Mouse (Mus musculus) embryonic stem cell, embryonic (primary cell): Measurements from ENCODE around the gene Apod.
"Not testable (repeated sequence)": the region's sequence is repeated elsewhere in the genome, so short reads cannot be mapped to it uniquely, and the experiment has no call there.

Experiments used
- CTCF ChIA-PET, 4 experiments: fragments of 300-600 bp in 2 of 4; fragments of 350-600 bp in 2 of 4; sonication (Branson Sonifier 250); formaldehyde crosslinking; loops; one replicate each; lab custom pipeline; 2022; ENCODE audit warnings: inconsistent platforms in 2 of 4; lab: Charles Lee
- POLR2A ChIA-PET, 4 experiments: fragments of 300-600 bp in 2 of 4; fragments of 350-600 bp in 2 of 4; sonication (Branson Sonifier 250); formaldehyde crosslinking; loops; one replicate each; lab custom pipeline; 2022; ENCODE audit warnings: antibody characterized with exemption in 4 of 4, inconsistent platforms in 1 of 4; lab: Charles Lee

The Apod gene

GRCm38 (mm10) chr16:31329668-31330067, 15.1 kb upstream of the Apod start:
- ChIA-PET POLR2A (interaction anchor here in 2 of 4 experiments (0.5 to 1.5 kb wide), 5 partner anchors 11 to 1721 kb away, joined by 3 to 7 read pairs (median 6); no protein-coding TSS in a partner anchor), CTCF (interaction anchor here (0.5 to 1.3 kb wide), 6 partner anchors 13 to 1072 kb away, joined by 3 to 5 read pairs (median 3); no protein-coding TSS in a partner anchor)

GRCm38 (mm10) chr16:31327891-31328290, 13.3 kb upstream of the Apod start:
- POLR2A ChIA-PET: interaction anchor here in 3 of 4 experiments (0.7 to 4.3 kb wide), 18 partner anchors 9 to 96 kb away, joined by 3 to 14 read pairs (median 4); no protein-coding TSS in a partner anchor
- CTCF ChIA-PET: no interaction called here

- ChIA-PET POLR2A (interaction anchor here in 3 of 4 experiments (0.7 to 4.3 kb wide), 20 partner anchors 9 to 323 kb away, joined by 3 to 14 read pairs (median 4); partner anchors contain the start of gene Xxylt1 (in 1 of the 3)), CTCF (no interaction called here)
These were observed 12.8 kb upstream of the Apod start for GRCm38 (mm10) chr16:31327430-31327829.

- ChIA-PET CTCF (interaction anchor here in 1 of 4 experiments (0.5 kb wide), 1 partner anchor 1118 kb away, joined by 3 read pairs; no protein-coding TSS in a partner anchor), POLR2A (interaction anchor here in 3 of 4 experiments (0.8 to 4.3 kb wide), 16 partner anchors 11 to 1043 kb away, joined by 3 to 14 read pairs (median 6); partner anchors contain the start of genes Apod (in 1 of the 3) and Xxylt1 (in 1 of the 3))
These were observed 12.1 kb upstream of the Apod start for GRCm38 (mm10) chr16:31326679-31327078.

- ChIA-PET CTCF (interaction anchor here in 1 of 4 experiments (1.1 kb wide), 1 partner anchor 26 kb away, joined by 3 read pairs; no protein-coding TSS in a partner anchor), POLR2A (interaction anchor here in 3 of 4 experiments (0.6 to 4.3 kb wide), 19 partner anchors 10 to 1174 kb away, joined by 3 to 14 read pairs (median 4); partner anchors contain the start of genes Acap2 (in 2 of the 3), Apod (in 1 of the 3) and Xxylt1 (in 1 of the 3))
These were observed 11.4 kb upstream of the Apod start for GRCm38 (mm10) chr16:31325966-31326365.

GRCm38 (mm10) chr16:31325120-31325519, 10.5 kb upstream of the Apod start:
- CTCF ChIA-PET: interaction anchor here in 1 of 4 experiments (1.0 to 1.1 kb wide), 2 partner anchors 25 to 135 kb away, joined by 3 to 8 read pairs; no protein-coding TSS in a partner anchor
- POLR2A ChIA-PET: interaction anchor here in 3 of 4 experiments (0.6 to 4.3 kb wide), 14 partner anchors 10 to 1174 kb away, joined by 3 to 14 read pairs (median 5); partner anchors contain the start of genes Acap2 (in 1 of the 3) and Apod (in 1 of the 3)

GRCm38 (mm10) chr16:31321501-31321900, 6.9 kb upstream of the Apod start:
- ChIA-PET POLR2A (interaction anchor here in 2 of 4 experiments (1.0 to 1.2 kb wide), 2 partner anchors 22 to 26 kb away, joined by 3 read pairs; no protein-coding TSS in a partner anchor), CTCF (no interaction called here)

- ChIA-PET CTCF (interaction anchor here in 1 of 4 experiments (0.6 kb wide), 1 partner anchor 88 kb away, joined by 3 read pairs; no protein-coding TSS in a partner anchor), POLR2A (no interaction called here)
These were observed 6.3 kb upstream of the Apod start for GRCm38 (mm10) chr16:31320954-31321353.

GRCm38 (mm10) chr16:31319723-31320122, 5.1 kb upstream of the Apod start:
- ChIA-PET CTCF (interaction anchor here in 3 of 4 experiments (0.7 to 1.1 kb wide), 3 partner anchors 21 to 69 kb away, joined by 3 to 8 read pairs (median 4); no protein-coding TSS in a partner anchor), POLR2A (interaction anchor here in 1 of 4 experiments (0.8 to 1.1 kb wide), 2 partner anchors 20 to 23 kb away, joined by 3 to 4 read pairs; no protein-coding TSS in a partner anchor)

GRCm38 (mm10) chr16:31319316-31319715, 4.7 kb upstream of the Apod start:
- POLR2A ChIA-PET: interaction anchor here in 2 of 4 experiments (0.8 to 1.1 kb wide), 4 partner anchors 8 to 24 kb away, joined by 3 to 4 read pairs (median 4); no protein-coding TSS in a partner anchor
- CTCF ChIA-PET: interaction anchor here in 3 of 4 experiments (0.7 to 1.1 kb wide), 3 partner anchors 20 to 69 kb away, joined by 3 to 8 read pairs (median 4); no protein-coding TSS in a partner anchor

- ChIA-PET CTCF (interaction anchor here in 3 of 4 experiments (0.6 kb wide), 3 partner anchors 30 to 570 kb away, joined by 3 to 4 read pairs (median 3); no protein-coding TSS in a partner anchor), POLR2A (interaction anchor here in 2 of 4 experiments (0.9 to 1.0 kb wide), 2 partner anchors 9 kb away, joined by 3 to 4 read pairs; no protein-coding TSS in a partner anchor)
These were observed 3.8 kb upstream of the Apod start for GRCm38 (mm10) chr16:31318418-31318817.

- CTCF ChIA-PET: not testable (repeated sequence)
- POLR2A ChIA-PET: interaction anchor here in 3 of 4 experiments (0.9 to 8.0 kb wide), 8 partner anchors 9 to 61 kb away, joined by 3 to 75 read pairs (median 4); no protein-coding TSS in a partner anchor
These were observed 1.9 kb upstream of the Apod start for GRCm38 (mm10) chr16:31316246-31317143.

- ChIA-PET CTCF (interaction anchor here in 1 of 4 experiments (0.6 kb wide), 1 partner anchor 453 kb away, joined by 19 read pairs; no protein-coding TSS in a partner anchor), POLR2A (interaction anchor here in 3 of 4 experiments (0.5 to 8.0 kb wide), 13 partner anchors 8 to 796 kb away, joined by 3 to 75 read pairs (median 4); no protein-coding TSS in a partner anchor)
These were observed 686 bp upstream of the Apod start for GRCm38 (mm10) chr16:31315294-31315693.

GRCm38 (mm10) chr16:31313611-31314010, 997 bp downstream of the Apod start:
- ChIA-PET POLR2A (interaction anchor here in 3 of 4 experiments (0.9 to 8.0 kb wide), 11 partner anchors 11 to 118 kb away, joined by 3 to 75 read pairs (median 4); no protein-coding TSS in a partner anchor), CTCF (interaction anchor here in 1 of 4 experiments (1.1 kb wide), 1 partner anchor 41 kb away, joined by 4 read pairs; no protein-coding TSS in a partner anchor)

GRCm38 (mm10) chr16:31312296-31312695, 2.3 kb downstream of the Apod start:
- ChIA-PET POLR2A (interaction anchor here (0.6 to 8.0 kb wide), 10 partner anchors 9 to 634 kb away, joined by 3 to 75 read pairs (median 4); no protein-coding TSS in a partner anchor), CTCF (interaction anchor here in 1 of 4 experiments (1.3 kb wide), 1 partner anchor 42 kb away, joined by 5 read pairs; no protein-coding TSS in a partner anchor)

- ChIA-PET CTCF (interaction anchor here in 2 of 4 experiments (0.7 kb wide), 2 partner anchors 33 to 358 kb away, joined by 3 read pairs; partner anchors contain the start of gene Dlg1 (in 1 of the 2)), POLR2A (interaction anchor here (0.5 to 7.5 kb wide), 9 partner anchors 7 to 253 kb away, joined by 3 to 53 read pairs (median 4); partner anchors contain the start of genes Acap2 (in 1 of the 4) and Apod (in 1 of the 4))
These were observed 9.2 kb downstream of the Apod start for GRCm38 (mm10) chr16:31305199-31305919.
